Mouse (Mus musculus): ENCODE data around the gene Casp9. TPM values are rescaled to one million over a fixed set of nuclear protein-coding genes. Genes with fewer than 3 reads are reported as not detected.
"Not testable (repeated sequence)": the region's sequence is repeated elsewhere in the genome, so short reads cannot be mapped to it uniquely, and the experiment has no call there.

Casp9 gene
- total and polyA plus RNA-seq, 2 experiments from 2014 or later = 14.7 to 17.7 TPM

DNA sequence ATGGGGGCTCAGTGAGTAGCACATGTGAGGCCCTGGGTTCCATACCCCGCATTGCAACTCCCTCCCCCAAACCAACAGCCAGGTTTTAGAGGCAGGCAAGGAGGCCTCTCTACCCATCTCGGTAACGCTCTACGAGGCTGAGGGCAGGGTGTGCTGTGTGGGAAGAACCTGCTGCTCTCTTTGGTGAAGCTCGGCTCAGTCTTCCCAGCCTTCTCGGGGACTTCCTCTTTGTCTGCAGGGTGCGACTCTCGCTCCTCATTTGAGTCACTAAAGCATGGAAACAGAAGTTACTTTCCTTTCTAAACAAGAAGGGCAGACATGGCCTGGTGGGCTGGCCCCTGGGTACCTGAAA, 27.1 kb upstream of the Casp9 start:
- Histone ChIP-seq H3K4me2 (ENCODE audit: low read depth) (no peak overlapping the region; the same call in 1 of the 2 replicates), H3K9ac (peak overlapping the region; percentile 18; the same call in 1 of the 2 replicates)
- ATAC-seq = peak; percentile 34; the same call in 1 of the 2 replicates

DNA sequence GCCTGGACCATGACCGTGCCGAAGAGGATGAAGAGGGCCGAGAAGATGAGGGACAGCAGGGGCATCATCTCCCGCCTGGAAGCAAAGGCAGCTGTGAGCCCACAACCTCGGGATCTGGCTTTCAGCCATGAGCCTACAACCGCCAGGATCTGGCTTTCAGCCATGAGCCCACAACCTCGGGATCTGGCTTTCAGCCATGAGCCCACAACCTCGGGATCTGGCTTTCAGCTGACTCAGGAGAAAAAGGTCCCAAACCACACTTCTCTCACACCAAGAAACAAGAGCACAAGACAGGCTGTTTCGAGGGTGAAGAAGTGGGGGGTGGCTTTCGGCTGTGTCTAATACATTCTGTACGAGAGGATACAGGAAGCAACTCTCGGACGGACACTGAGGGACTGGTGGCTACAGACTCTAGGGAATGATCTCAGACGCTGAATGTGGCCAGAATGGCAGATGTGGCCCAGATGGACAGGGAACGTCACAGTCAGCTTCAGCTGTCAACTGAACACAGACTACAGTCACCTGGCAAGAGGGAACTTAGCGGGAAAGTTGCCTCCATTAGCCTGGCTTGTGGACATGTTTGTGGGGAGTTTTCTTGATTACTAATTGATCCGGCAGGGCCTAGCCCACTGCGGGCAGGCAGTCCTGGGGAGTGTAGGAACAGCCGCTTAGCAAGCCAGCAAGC, 26.6 kb upstream of the Casp9 start:
- Histone ChIP-seq H3K4me2 (ENCODE audit: low read depth) (no peak overlapping the region; the same call in 1 of the 2 replicates), H3K9me3 (ENCODE audit: low read length) (no peaks in the 10 kb centered on the region), H3K27ac (ENCODE audit: low read depth, low read length) (peak overlapping the region; percentile 54), H3K9ac (peak overlapping the region; percentile 18; the same call in 1 of the 2 replicates), H3K4me1 (ENCODE audit: insufficient read depth) (0 out of 2 replicates have a peak, but pooled peaks cover 7% of the 10 kb centered on the region), H3K4me3 (ENCODE audit: low read depth, low read length) (no peak overlapping the region), H3K36me3 (ENCODE audit: insufficient read depth) (peaks cover 87% of the 10 kb centered on the region), H3K27me3 (ENCODE audit: insufficient read depth, low read length) (no peaks in the 10 kb centered on the region)
- no peak for TF ChIP-seq CTCF (IDR thresholded peaks at IDR 0.05; ENCODE audit: low read depth)
- DNase-seq (peak; percentile 81), ATAC-seq (peak; percentile 68)
- 25% methylated on average over 19 of the region's 19 CpGs for WGBS

More for the DNA sequence above, 27.1 kb upstream of the Casp9 start:
- no peaks in the 10 kb centered on the region for H3K27me3 ChIP-seq (ENCODE audit: insufficient read depth, low read length)
- H3K4me1 ChIP-seq (ENCODE audit: insufficient read depth) = 0 out of 2 replicates have a peak, but pooled peaks cover 7% of the 10 kb centered on the region
- 53% methylated on average over 8 of the region's 8 CpGs for WGBS
- peak overlapping the region; percentile 54 for H3K27ac ChIP-seq (ENCODE audit: low read depth, low read length)
- peak; percentile 1 for DNase-seq
- no peak overlapping the region for H3K4me3 ChIP-seq (ENCODE audit: low read depth, low read length)
- no peak for TF ChIP-seq CTCF (IDR thresholded peaks at IDR 0.05; ENCODE audit: low read depth)
- no peaks in the 10 kb centered on the region for H3K9me3 ChIP-seq (ENCODE audit: low read length)
- peaks cover 81% of the 10 kb centered on the region for H3K36me3 ChIP-seq (ENCODE audit: insufficient read depth)

GRCm38 (mm10) chr4:141767353-141768036, 25.9 kb upstream of the Casp9 start:
- ATAC-seq (peak; percentile 68), DNase-seq (peak; percentile 35)
- TF ChIP-seq CTCF (IDR thresholded peaks at IDR 0.05; ENCODE audit: low read depth) = no peak
- no peak overlapping the region for H3K9ac ChIP-seq
- no peak overlapping the region for H3K4me3 ChIP-seq (ENCODE audit: low read depth, low read length)
- 70% methylated on average over 19 of the region's 19 CpGs for WGBS
- H3K27me3 ChIP-seq (ENCODE audit: insufficient read depth, low read length) = no peaks in the 10 kb centered on the region
- no peak overlapping the region for H3K4me2 ChIP-seq (ENCODE audit: low read depth)
- 0 out of 2 replicates have a peak, but pooled peaks cover 7% of the 10 kb centered on the region for H3K4me1 ChIP-seq (ENCODE audit: insufficient read depth)
- H3K36me3 ChIP-seq (ENCODE audit: insufficient read depth) = peaks cover 87% of the 10 kb centered on the region
- H3K27ac ChIP-seq (ENCODE audit: low read depth, low read length) = peak overlapping the region; percentile 54
- H3K9me3 ChIP-seq (ENCODE audit: low read length) = no peaks in the 10 kb centered on the region

DNA sequence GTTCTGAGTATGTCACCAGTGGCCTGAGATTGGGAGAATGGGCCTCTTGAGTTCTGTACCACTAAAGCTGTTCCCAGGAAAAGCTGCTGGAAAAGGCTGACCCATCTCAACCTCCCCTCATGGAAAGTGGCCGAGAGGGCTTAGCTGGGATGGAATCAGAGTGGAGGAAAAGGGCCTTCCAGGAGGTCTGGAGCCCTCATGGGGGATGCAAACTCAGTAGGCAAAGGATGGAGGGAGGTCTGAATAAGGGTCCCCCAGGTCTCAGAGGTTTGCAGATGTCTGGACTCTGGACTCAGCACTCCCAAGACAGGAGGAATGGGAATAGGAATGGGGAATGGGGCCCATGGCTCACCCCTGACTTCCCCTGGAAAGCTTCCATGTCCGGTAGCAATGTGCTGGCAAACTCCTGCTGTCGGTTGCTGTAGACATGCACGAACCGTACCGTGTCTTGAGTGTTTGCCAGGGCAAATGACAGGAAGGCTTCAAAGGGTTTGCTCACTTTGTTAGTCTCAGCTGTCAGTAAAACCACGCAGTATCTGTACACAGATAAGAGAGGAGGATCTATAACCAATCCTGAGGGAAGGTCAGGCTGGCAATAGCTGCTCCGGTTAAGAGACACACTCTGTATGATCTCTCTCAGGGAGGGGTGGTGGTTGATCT, 23.8 kb upstream of the Casp9 start:
- 83% methylated on average over 8 of the region's 8 CpGs for WGBS
- H3K9me3 ChIP-seq (ENCODE audit: low read length) = no peaks in the 10 kb centered on the region
- peaks cover 86% of the 10 kb centered on the region for H3K36me3 ChIP-seq (ENCODE audit: insufficient read depth)
- no peaks in the 10 kb centered on the region for H3K27me3 ChIP-seq (ENCODE audit: insufficient read depth, low read length)
- H3K9ac ChIP-seq = no peak overlapping the region
- H3K4me3 ChIP-seq (ENCODE audit: low read depth, low read length) = no peak overlapping the region
- no peak overlapping the region for H3K4me2 ChIP-seq (ENCODE audit: low read depth)
- DNase-seq (no peak), ATAC-seq (no peak)
- no peak overlapping the region for H3K27ac ChIP-seq (ENCODE audit: low read depth, low read length)
- TF ChIP-seq CTCF (IDR thresholded peaks at IDR 0.05; ENCODE audit: low read depth) = no peak
- 0 out of 2 replicates have a peak, but pooled peaks cover 7% of the 10 kb centered on the region for H3K4me1 ChIP-seq (ENCODE audit: insufficient read depth)

DNA sequence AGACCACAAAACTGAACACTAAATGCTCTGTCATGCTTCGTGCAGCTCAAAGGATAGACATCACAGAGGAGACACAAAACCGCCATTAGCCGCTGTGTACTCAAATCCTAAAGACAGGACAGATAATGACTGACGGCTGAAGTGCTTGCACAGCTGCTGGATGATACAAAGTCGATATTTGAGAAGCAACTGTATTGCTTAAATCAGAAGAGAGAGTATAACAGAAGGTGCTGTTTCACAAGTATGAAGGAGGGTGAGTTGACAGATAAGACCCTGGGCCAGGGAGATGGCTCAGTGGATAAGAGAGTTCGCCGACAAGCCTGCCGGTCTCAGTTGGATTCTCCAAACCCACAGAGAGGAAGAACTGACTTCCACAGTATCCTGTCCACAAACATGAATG, 21.6 kb upstream of the Casp9 start:
- no peak overlapping the region for H3K4me2 ChIP-seq (ENCODE audit: low read depth)
- TF ChIP-seq CTCF (IDR thresholded peaks at IDR 0.05; ENCODE audit: low read depth) = no peak
- no peak overlapping the region for H3K4me3 ChIP-seq (ENCODE audit: low read depth, low read length)
- 90% methylated on average over 8 of the region's 8 CpGs for WGBS
- H3K27ac ChIP-seq (ENCODE audit: low read depth, low read length) = no peak overlapping the region
- no peak for DNase-seq
- no peaks in the 10 kb centered on the region for H3K9me3 ChIP-seq (ENCODE audit: low read length)
- H3K4me1 ChIP-seq (ENCODE audit: insufficient read depth) = no peaks in the 10 kb centered on the region
- no peaks in the 10 kb centered on the region for H3K27me3 ChIP-seq (ENCODE audit: insufficient read depth, low read length)
- ATAC-seq = no peak
- peaks cover 95% of the 10 kb centered on the region for H3K36me3 ChIP-seq (ENCODE audit: insufficient read depth)
- H3K9ac ChIP-seq = no peak overlapping the region

DNA sequence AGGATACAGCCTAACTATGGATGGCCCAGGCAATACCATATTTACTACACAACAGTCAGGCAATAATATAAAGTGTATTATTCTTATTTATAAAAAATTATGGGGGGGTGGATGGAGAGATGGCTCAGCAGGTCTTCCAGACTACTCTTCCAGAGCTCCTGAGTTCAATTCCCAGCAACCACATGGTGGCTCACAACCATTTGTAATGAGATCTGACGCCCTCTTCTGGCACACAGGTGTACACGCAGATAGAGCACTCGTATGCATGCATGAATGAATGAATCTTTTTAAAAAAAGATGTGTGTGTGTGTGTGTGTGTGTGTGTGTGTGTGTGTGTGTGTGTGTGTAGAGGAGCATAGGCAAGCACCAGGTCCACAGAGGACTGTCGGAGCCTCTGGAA, 20.4 kb upstream of the Casp9 start:
- not testable (repeated sequence) for DNase-seq; H3K9me3 ChIP-seq (ENCODE audit: low read length); H3K4me3 ChIP-seq (ENCODE audit: low read depth, low read length); H3K4me2 ChIP-seq (ENCODE audit: low read depth); H3K27me3 ChIP-seq (ENCODE audit: insufficient read depth, low read length); H3K9ac ChIP-seq; ATAC-seq; H3K4me1 ChIP-seq (ENCODE audit: insufficient read depth); H3K27ac ChIP-seq (ENCODE audit: low read depth, low read length)
- WGBS = 93% methylated on average over 4 of the region's 4 CpGs
- peaks cover 90% of the 10 kb centered on the region for H3K36me3 ChIP-seq (ENCODE audit: insufficient read depth)

DNA sequence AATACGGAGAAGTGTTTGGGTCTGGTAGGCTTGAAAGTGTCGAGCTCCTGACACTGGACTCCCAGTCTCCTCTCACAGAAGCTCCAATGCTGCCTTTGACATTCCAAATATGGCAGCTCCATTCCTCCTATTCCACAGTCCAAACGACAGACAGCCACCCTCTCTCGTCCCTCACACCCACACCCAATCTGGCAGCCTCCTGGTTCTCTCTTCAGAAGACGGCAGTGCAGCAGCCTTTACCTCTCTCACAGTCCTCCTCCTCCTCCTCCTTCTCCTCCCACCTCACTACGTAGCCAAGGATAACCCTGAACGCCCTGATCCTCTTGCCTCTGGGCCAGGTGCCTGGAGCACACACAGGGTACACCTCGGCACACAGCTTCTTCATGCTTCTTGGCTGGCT, 13.6 kb upstream of the Casp9 start:
- Histone ChIP-seq H3K9ac (no peak overlapping the region), H3K36me3 (ENCODE audit: insufficient read depth) (peaks cover 81% of the 10 kb centered on the region), H3K4me1 (ENCODE audit: insufficient read depth) (no peaks in the 10 kb centered on the region), H3K4me3 (ENCODE audit: low read depth, low read length) (no peak overlapping the region), H3K27ac (ENCODE audit: low read depth, low read length) (no peak overlapping the region), H3K9me3 (ENCODE audit: low read length) (no peaks in the 10 kb centered on the region), H3K4me2 (ENCODE audit: low read depth) (no peak overlapping the region), H3K27me3 (ENCODE audit: insufficient read depth, low read length) (no peaks in the 10 kb centered on the region)
- TF ChIP-seq CTCF (IDR thresholded peaks at IDR 0.05; ENCODE audit: low read depth) = no peak
- ATAC-seq (no peak), DNase-seq (no peak)
- 88% methylated on average over 8 of the region's 8 CpGs for WGBS
